8 mouse cellular contexts compared by ENCODE assay signal in genomic region chr7:116029991-116030390, GRCm38 (mm10). TPM values are rescaled to one million over a fixed set of nuclear protein-coding genes. Genes with fewer than 3 reads are reported as not detected.
DNase-seq lines count a peak whose midpoint lies in the region; ATAC-seq and TF ChIP-seq lines count a peak whose summit lies in the region.

No protein-coding gene starts in this region.

- peak overlapping the region; percentile 80 for H3K4me3 ChIP-seq in gastrocnemius, adult 2 months
- H3K4me3 ChIP-seq in brown adipose tissue, adult 24 weeks (ENCODE audit: insufficient read depth, low read depth, low read length): 0 out of 2 replicates have a peak overlapping the region, but pooled peaks have one; percentile 19
- H3K4me3 ChIP-seq in heart, embryonic 15.5 days: peak overlapping the region; percentile 71
- peak overlapping the region; percentile 69; the same call in 1 of the 2 replicates for H3K4me3 ChIP-seq in midbrain, embryonic 11.5 days (ENCODE audit: low read depth, low read length)

- no peak for TF ChIP-seq CTCF in gastrocnemius, adult 2 months (IDR thresholded peaks at IDR 0.05)

- H3K27me3 ChIP-seq in heart, embryonic 15.5 days: no peaks in the 10 kb centered on the region
- peaks cover 1% of the 10 kb centered on the region; the same call in 1 of the 2 replicates for H3K27me3 ChIP-seq in midbrain, embryonic 11.5 days (ENCODE audit: control insufficient read depth, insufficient read depth, low read length)

- 35% methylated on average over 3 of the region's 3 CpGs for WGBS in heart, embryonic 15.5 days
- whole genome bisulfite sequencing in midbrain, embryonic 11.5 days: 33% methylated on average over 3 of the region's 3 CpGs

- H3K36me3 ChIP-seq in heart, embryonic 15.5 days: no peaks in the 10 kb centered on the region
- no peaks in the 10 kb centered on the region for H3K36me3 ChIP-seq in midbrain, embryonic 11.5 days (ENCODE audit: control insufficient read depth, insufficient read depth, low read length)

- peak; percentile 40 for DNase-seq in gastrocnemius, adult 2 months
- no peak for DNase-seq in gastrocnemius, postnatal 25 days
- no peak for DNase-seq in midbrain, embryonic 11.5 days (ENCODE audit: low spot score, missing footprints)
- no peak for DNase-seq in left cerebral cortex, postnatal 25 days (ENCODE audit: low spot score in 2 of 2)
- no peak for DNase-seq in layer of hippocampus, adult 9-11 months
- no peak for DNase-seq in c-Kit-positive CD71-positive TER-119-positive erythroid progenitor cells, embryonic 14.5 days (ENCODE audit: low spot score)

- peak overlapping the region; percentile 98 for H3K27ac ChIP-seq in gastrocnemius, adult 2 months
- no peak overlapping the region for H3K27ac ChIP-seq in brown adipose tissue, adult 24 weeks (replicated peaks; ENCODE audit: low read depth, low read length)
- H3K27ac ChIP-seq in heart, embryonic 15.5 days: peak overlapping the region; percentile 96
- no peak overlapping the region; the same call in 1 of the 2 replicates for H3K27ac ChIP-seq in midbrain, embryonic 11.5 days (ENCODE audit: low read depth, low read length)

- intact Hi-C loops in gastrocnemius, adult 2 months (cut with DNase I): loop anchor here (2.0 to 10.0 kb wide), 6 partner anchors 223 to 1155 kb away; no protein-coding TSS in a partner anchor
- intact Hi-C loops in left cerebral cortex, postnatal 25 days (cut with DNase I): loop anchor here (5.0 kb wide), 2 partner anchors 203 to 663 kb away; no protein-coding TSS in a partner anchor

- no peak for ATAC-seq in heart, embryonic 15.5 days (replicated peaks; ENCODE audit: insufficient number of reproducible peaks, insufficient read depth, low FRiP score, low read depth)
- no peak for ATAC-seq in midbrain, embryonic 11.5 days (ENCODE audit: low FRiP score)

- H3K4me2 ChIP-seq in heart, embryonic 15.5 days: peak overlapping the region; percentile 94
- H3K4me2 ChIP-seq in midbrain, embryonic 11.5 days: peak overlapping the region; percentile 76

- H3K9me3 ChIP-seq in heart, embryonic 15.5 days (replicated peaks): no peaks in the 10 kb centered on the region
- H3K9me3 ChIP-seq in midbrain, embryonic 11.5 days (ENCODE audit: control insufficient read depth, low read length): no peaks in the 10 kb centered on the region

- H3K4me1 ChIP-seq in brown adipose tissue, adult 24 weeks (ENCODE audit: control insufficient read depth, insufficient read depth, insufficient read length, low read length): no peaks in the 10 kb centered on the region
- H3K4me1 ChIP-seq in heart, embryonic 15.5 days (replicated peaks): peaks cover 6% of the 10 kb centered on the region
- peaks cover 27% of the 10 kb centered on the region for H3K4me1 ChIP-seq in midbrain, embryonic 11.5 days (ENCODE audit: control insufficient read depth, insufficient read depth, low read length)

- H3K9ac ChIP-seq in heart, embryonic 15.5 days: peak overlapping the region; percentile 81
- H3K9ac ChIP-seq in midbrain, embryonic 11.5 days (ENCODE audit: low read length): peak overlapping the region; percentile 87

RNA-seq across cellular contexts. Expression of gene Sox6, which starts 8.6 kb away (rescaled TPM):
- 100 to 1,000 TPM; 186 to 189 TPM for total RNA-seq in gastrocnemius, adult 2 months (2021)
- total RNA-seq in gastrocnemius, postnatal 25 days (2021): 100 to 1,000 TPM; 122 to 140 TPM
- polyA plus RNA-seq in brown adipose tissue, adult 24 weeks (2012; ENCODE audit: insufficient read depth, insufficient read length, missing spikeins): 15.1 and 24.8 TPM in 2 replicates
- 28.4 and 31.1 TPM in 2 replicates for polyA plus RNA-seq in heart, embryonic 15.5 days (2015; fragmentation: Nextera tagmentation; extraction: Ambion mirVana)
- 40.1 and 42.7 TPM in 2 replicates for polyA plus RNA-seq in midbrain, embryonic 11.5 days (2014; fragmentation: Nextera tagmentation; extraction: Ambion mirVana)
- total RNA-seq in left cerebral cortex, postnatal 25 days (2021): 10 to 100 TPM; 25.7 to 33.0 TPM

RNA-seq across cellular contexts. Expression of gene 1110004F10Rik, which starts 9.2 kb away (rescaled TPM):
- total RNA-seq in gastrocnemius, adult 2 months (2021): 10 to 100 TPM; 43.5 to 48.3 TPM
- total RNA-seq in gastrocnemius, postnatal 25 days (2021): 10 to 100 TPM; 41.2 to 42.4 TPM
- polyA plus RNA-seq in brown adipose tissue, adult 24 weeks (2012; ENCODE audit: insufficient read depth, insufficient read length, missing spikeins): 60.2 and 68.8 TPM in 2 replicates
- 156 and 163 TPM in 2 replicates for polyA plus RNA-seq in heart, embryonic 15.5 days (2015; fragmentation: Nextera tagmentation; extraction: Ambion mirVana)
- polyA plus RNA-seq in midbrain, embryonic 11.5 days (2014; fragmentation: Nextera tagmentation; extraction: Ambion mirVana): 395 and 418 TPM in 2 replicates
- total RNA-seq in left cerebral cortex, postnatal 25 days (2021): 10 to 100 TPM; 96.2 to 98.3 TPM

RNA-seq across cellular contexts. Expression of gene Gm4353, which starts 54.4 kb away (rescaled TPM):
- total RNA-seq in gastrocnemius, adult 2 months (2021): 1 to 10 TPM; 1.6 to 2.3 TPM
- total RNA-seq in gastrocnemius, postnatal 25 days (2021): 1 to 10 TPM; 1.4 to 2.0 TPM
- not detected in 2 replicates for polyA plus RNA-seq in brown adipose tissue, adult 24 weeks (2012; ENCODE audit: insufficient read depth, insufficient read length, missing spikeins)
- 0.46 and 0.48 TPM in 2 replicates for polyA plus RNA-seq in heart, embryonic 15.5 days (2015; fragmentation: Nextera tagmentation; extraction: Ambion mirVana)
- 0.36 and 0.66 TPM in 2 replicates for polyA plus RNA-seq in midbrain, embryonic 11.5 days (2014; fragmentation: Nextera tagmentation; extraction: Ambion mirVana)
- total RNA-seq in left cerebral cortex, postnatal 25 days (2021): 1 to 10 TPM; 3.8 to 4.6 TPM

Comparison
In these comparisons a context has a peak if more than half of its experiments do, and no peak if none do; other contexts are left out.
1. H3K27ac ChIP-seq: peak in gastrocnemius, adult 2 months (single experiment) and heart, embryonic 15.5 days (single experiment); none in brown adipose tissue, adult 24 weeks (single experiment) and midbrain, embryonic 11.5 days (single experiment).
2. H3K4me3 ChIP-seq: peak in every context shown above with its lines; median percentile 80 in gastrocnemius, adult 2 months; 71 in heart, embryonic 15.5 days; 69 in midbrain, embryonic 11.5 days; 19 in brown adipose tissue, adult 24 weeks.